ENCODE assay signal across 8 mouse cellular contexts in the genomic region with DNA sequence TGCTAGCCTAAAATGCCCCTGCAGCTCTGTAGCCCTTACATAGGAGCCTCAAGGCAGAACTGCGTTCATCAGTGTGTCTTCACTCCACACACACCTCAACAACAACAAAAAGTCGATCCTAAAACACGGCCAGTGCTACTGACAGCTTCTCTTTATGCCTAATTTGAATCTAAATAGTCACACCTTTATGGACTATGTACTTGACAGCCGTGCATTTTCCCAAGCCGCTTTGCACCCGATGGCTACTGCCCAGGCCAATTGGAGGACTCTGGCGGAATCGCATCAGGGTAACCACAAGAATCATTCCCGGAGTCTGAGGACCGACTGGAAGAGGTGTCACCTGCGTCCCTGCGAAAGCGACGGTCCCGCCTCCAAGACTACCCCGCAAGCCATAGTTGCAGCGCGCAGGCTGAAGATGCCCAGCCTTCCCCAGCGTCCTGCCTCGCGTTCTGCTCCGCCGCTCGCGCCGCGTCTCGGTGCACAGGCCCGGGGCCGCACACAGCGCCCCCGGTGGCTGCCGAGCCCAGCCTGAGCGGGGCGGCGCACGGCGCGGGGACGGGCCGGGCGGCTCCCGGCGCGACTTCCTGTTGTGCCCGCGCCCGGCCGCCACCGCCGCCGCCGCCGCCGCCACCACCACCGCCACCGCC. TPM values are rescaled to one million over a fixed set of nuclear protein-coding genes. Genes with fewer than 3 reads are reported as not detected.
DNase-seq lines count a peak whose midpoint lies in the region; ATAC-seq and TF ChIP-seq lines count a peak whose summit lies in the region.

Gene Rnpepl1 (plus strand): TSS at position 545 of the 647 bp plus-strand sequence.

- H3ac ChIP-seq in C2C12 (ENCODE audit: control insufficient read depth, insufficient read length, low read depth), result peak within 1 kb of the TSS; percentile 85

- H3K27ac ChIP-seq in embryonic fibroblast, embryonic 13.5 days (ENCODE audit: insufficient read depth, low read length), result no peak within 1 kb of the TSS
- peak within 1 kb of the TSS; percentile 95 for H3K27ac ChIP-seq in heart, embryonic 10.5 days
- H3K27ac ChIP-seq in kidney, embryonic 14.5 days (ENCODE audit: low read depth, low read length), result peak within 1 kb of the TSS; percentile 76
- H3K27ac ChIP-seq in midbrain, postnatal 0 days (ENCODE audit: low read depth, low read length), result peak within 1 kb of the TSS; percentile 96

- peaks cover 5% of the 10 kb centered on the region for H3K4me1 ChIP-seq in embryonic fibroblast, embryonic 13.5 days (ENCODE audit: control insufficient read depth, insufficient read depth, low read length)
- H3K4me1 ChIP-seq in heart, embryonic 10.5 days, result peaks cover 38% of the 10 kb centered on the region
- H3K4me1 ChIP-seq in kidney, embryonic 14.5 days (ENCODE audit: control insufficient read depth, insufficient read depth, low read length), result peaks cover 26% of the 10 kb centered on the region; the same call in 1 of the 2 replicates
- H3K4me1 ChIP-seq in midbrain, postnatal 0 days (ENCODE audit: insufficient read depth, low read length), result peaks cover 26% of the 10 kb centered on the region

- H3K9ac ChIP-seq in kidney, embryonic 14.5 days (ENCODE audit: low read depth, low read length), result peak within 1 kb of the TSS; percentile 92
- peak within 1 kb of the TSS; percentile 96 for H3K9ac ChIP-seq in midbrain, postnatal 0 days (replicated peaks; ENCODE audit: low read length, poor library complexity, severe bottlenecking)

- DNase-seq in adrenal gland, postnatal 4 days (ENCODE audit: low spot score in 2 of 2), result peak; percentile 56
- no peak for DNase-seq in heart, embryonic 10.5 days (ENCODE audit: low spot score)
- DNase-seq in liver, result peak; percentile 79
- peak; percentile 79 for DNase-seq in midbrain, postnatal 0 days (ENCODE audit: low spot score)
- peak; percentile 77 to 86 for DNase-seq in spleen, postnatal 10 days (ENCODE audit: low spot score in 2 of 2)

- peak within 1 kb of the TSS; percentile 52 for H3K4me3 ChIP-seq in C2C12 (ENCODE audit: insufficient read depth, poor library complexity, severe bottlenecking)
- peak within 1 kb of the TSS; percentile 85 for H3K4me3 ChIP-seq in embryonic fibroblast, embryonic 13.5 days (ENCODE audit: insufficient read depth, low read length)
- peak within 1 kb of the TSS; percentile 91 for H3K4me3 ChIP-seq in heart, embryonic 10.5 days
- peak within 1 kb of the TSS; percentile 59 for H3K4me3 ChIP-seq in kidney, embryonic 14.5 days (ENCODE audit: low read length)
- H3K4me3 ChIP-seq in midbrain, postnatal 0 days (ENCODE audit: low read depth, low read length), result peak within 1 kb of the TSS; percentile 84

- peak; percentile 97 for TF ChIP-seq CTCF in C2C12 (IDR thresholded peaks at IDR 0.05; ENCODE audit: control insufficient read depth, insufficient read depth, insufficient read length)
- no peak; the same call in 1 of the 2 replicates for TF ChIP-seq CTCF in embryonic fibroblast, embryonic 13.5 days (IDR thresholded peaks at IDR 0.05; ENCODE audit: borderline replicate concordance, insufficient read depth, low read length)
- peak; percentile 68 for TF ChIP-seq CTCF in midbrain, postnatal 0 days (IDR thresholded peaks at IDR 0.05)

- no peaks in the 10 kb centered on the region for H3K9me3 ChIP-seq in heart, embryonic 10.5 days
- H3K9me3 ChIP-seq in kidney, embryonic 14.5 days (ENCODE audit: control insufficient read depth, low read length), result no peaks in the 10 kb centered on the region
- no peaks in the 10 kb centered on the region for H3K9me3 ChIP-seq in midbrain, postnatal 0 days (ENCODE audit: low read length)

- ATAC-seq in kidney, embryonic 14.5 days (ENCODE audit: low FRiP score, low TSS enrichment), result peak; percentile 44
- peak; percentile 73 for ATAC-seq in midbrain, postnatal 0 days (ENCODE audit: low FRiP score)

- 1% methylated on average over 46 of the region's 57 CpGs for WGBS in heart, embryonic 10.5 days
- under 1% methylated on average over 35 of the region's 57 CpGs for WGBS in kidney, embryonic 14.5 days
- under 1% methylated on average over 43 of the region's 57 CpGs for WGBS in midbrain, postnatal 0 days

- H3K79me3 ChIP-seq in C2C12 (ENCODE audit: low read depth), result peaks cover 4% of the 10 kb centered on the region

- H3K27me3 ChIP-seq in C2C12 (ENCODE audit: control insufficient read depth, insufficient read depth, insufficient read length), result no peaks in the 10 kb centered on the region
- H3K27me3 ChIP-seq in heart, embryonic 10.5 days (ENCODE audit: insufficient read depth, poor library complexity, severe bottlenecking), result peaks cover 18% of the 10 kb centered on the region; the same call in 1 of the 2 replicates
- no peaks in the 10 kb centered on the region for H3K27me3 ChIP-seq in kidney, embryonic 14.5 days (ENCODE audit: control insufficient read depth, insufficient read depth, low read length)
- H3K27me3 ChIP-seq in midbrain, postnatal 0 days (ENCODE audit: insufficient read depth, low read length), result no peaks in the 10 kb centered on the region

- H3K4me2 ChIP-seq in kidney, embryonic 14.5 days (replicated peaks; ENCODE audit: low read depth, low read length), result peak within 1 kb of the TSS; percentile 63
- peak within 1 kb of the TSS; percentile 95 for H3K4me2 ChIP-seq in midbrain, postnatal 0 days (ENCODE audit: low read depth, low read length, poor library complexity, severe bottlenecking)

- H3K79me2 ChIP-seq in C2C12 (ENCODE audit: control insufficient read depth, insufficient read depth), result peaks cover 21% of the 10 kb centered on the region

- H3K36me3 ChIP-seq in C2C12 (ENCODE audit: control insufficient read depth, insufficient read depth), result peaks cover 2% of the 10 kb centered on the region
- H3K36me3 ChIP-seq in heart, embryonic 10.5 days, result peaks cover 16% of the 10 kb centered on the region
- peaks cover 12% of the 10 kb centered on the region for H3K36me3 ChIP-seq in kidney, embryonic 14.5 days (ENCODE audit: control insufficient read depth, insufficient read depth, low read length)
- H3K36me3 ChIP-seq in midbrain, postnatal 0 days (ENCODE audit: insufficient read depth, low read length), result peaks cover 13% of the 10 kb centered on the region

- TF ChIP-seq POLR2A in embryonic fibroblast, embryonic 13.5 days (IDR thresholded peaks at IDR 0.05; ENCODE audit: low read depth, low read length), result peak; percentile 62

TF ChIP-seq in C2C12, 6 proteins besides CTCF, POLR2A, EP300 and RAD21:
- TF ChIP-seq MYOG (IDR thresholded peaks at IDR 0.05; ENCODE audit: control insufficient read depth, extremely low read depth, insufficient read length) (no peak), MAX (IDR thresholded peaks at IDR 0.05) (peak; percentile 68), FOSL1 (IDR thresholded peaks at IDR 0.05; ENCODE audit: insufficient read depth, low read length, poor library complexity, severe bottlenecking) (no peak)
TF ChIP-seq in C2C12: peak in this region for 1.

RNA-seq across cellular contexts. Expression of gene Rnpepl1, which starts in this region (rescaled TPM):
- polyA plus RNA-seq in C2C12 (2012; fragmentation: generic; extraction: Trizol), result 29.9 TPM
- 10 to 100 TPM; 74.3 to 74.6 TPM for total RNA-seq in adrenal gland, postnatal 4 days (2021)
- 30.9 and 33.3 TPM in 2 replicates for polyA plus RNA-seq in embryonic fibroblast, embryonic 13.5 days (2011; ENCODE audit: insufficient read length, low read depth, missing spikeins)
- 25.9 and 30.4 TPM in 2 replicates for polyA plus RNA-seq in heart, embryonic 10.5 days (2016; fragmentation: Nextera tagmentation; extraction: Ambion mirVana)
- polyA plus RNA-seq in kidney, embryonic 14.5 days (2014; fragmentation: Nextera tagmentation; extraction: Ambion mirVana), result 27.4 and 36.3 TPM in 2 replicates
- total RNA-seq in midbrain, postnatal 0 days (2014; rRNA removed), result 37.2 and 39.3 TPM in 2 replicates
- 28.0 and 29.6 TPM in 2 replicates for polyA plus RNA-seq in midbrain, postnatal 0 days (2015; fragmentation: Nextera tagmentation; extraction: Ambion mirVana)
